Mouse (Mus musculus) liver, embryonic 15.5 days (tissue): ENCODE data around the gene Unc45a. TPM values are rescaled to one million over a fixed set of nuclear protein-coding genes. Genes with fewer than 3 reads are reported as not detected.

Source experiments
- ATAC-seq: fragments of 200-750 bp; cut with Nextera tagmentation; 2 replicates; pipeline ENCODE4 v1.8.0; 2017; ENCODE audit warnings: moderate number of reproducible peaks, mild to moderate bottlenecking, moderate library complexity; ENCODE audit not compliant: insufficient read depth
- H3K27ac ChIP-seq: fragments of 300-500 bp; sonication (generic); replicated peaks from 2 replicates; pipeline ENCODE4 v1.5.1; 2015; ENCODE audit warnings: mild to moderate bottlenecking, inconsistent platforms
- H3K27me3 ChIP-seq: fragments of 300-500 bp; sonication (generic); 2 replicates; pipeline ENCODE4 v1.6.1; 2015; ENCODE audit warnings: mild to moderate bottlenecking, inconsistent platforms
- H3K36me3 ChIP-seq: fragments of 300-500 bp; sonication (generic); replicated peaks from 2 replicates; pipeline ENCODE4 v1.6.1; 2015; ENCODE audit warnings: moderate library complexity, mild to moderate bottlenecking, inconsistent platforms
- H3K4me1 ChIP-seq: fragments of 300-500 bp; sonication (generic); replicated peaks from 2 replicates; pipeline ENCODE4 v1.6.1; 2015; ENCODE audit warnings: inconsistent platforms
- H3K4me2 ChIP-seq: fragments of 300-500 bp; sonication (generic); 2 replicates; pipeline ENCODE4 v1.6.1; 2015; ENCODE audit warnings: moderate library complexity, mild to moderate bottlenecking, inconsistent platforms
- H3K4me3 ChIP-seq: fragments of 300-500 bp; sonication (generic); replicated peaks from 2 replicates; pipeline ENCODE4 v1.5.1; 2015; ENCODE audit warnings: mild to moderate bottlenecking, inconsistent platforms
- H3K9ac ChIP-seq: fragments of 300-500 bp; sonication (generic); 2 replicates; pipeline ENCODE4 v1.6.1; 2015; ENCODE audit warnings: moderate library complexity, mild to moderate bottlenecking, inconsistent platforms
- H3K9me3 ChIP-seq: fragments of 300-500 bp; sonication (generic); replicated peaks from 2 replicates; pipeline ENCODE4 v1.6.1; 2016; ENCODE audit warnings: inconsistent platforms
- WGBS: fragments of 180-500 bp; shearing (Covaris S2); methylation state at CpG from one replicate; pipeline ENCODE4 v1.1.7; 2015; ENCODE audit warnings: mixed read lengths; ENCODE audit not compliant: insufficient replicate concordance; 5-methylcytosine and 5-hydroxymethylcytosine counted together
- polyA plus RNA-seq: library from polyadenylated mRNA; unstranded; fragments of >200 nt; fragmentation: Nextera tagmentation; extraction: Ambion mirVana; gene quantifications from 2 replicates; pipeline ENCODE4 v1.2.1, GENCODE M21; 2015

Gene Unc45a
- polyA plus RNA-seq, 1 experiment from 2014 or later: 8.9 TPM

- ATAC-seq: no peak
- 72% methylated on average over 3 of the region's 3 CpGs for WGBS
- no peak overlapping the region for H3K4me2 ChIP-seq
- H3K4me1 ChIP-seq: peaks cover 25% of the 10 kb centered on the region
- H3K36me3 ChIP-seq: peaks cover 71% of the 10 kb centered on the region
- H3K4me3 ChIP-seq: no peak overlapping the region
- H3K27ac ChIP-seq: no peak overlapping the region
- H3K27me3 ChIP-seq: no peaks in the 10 kb centered on the region
- H3K9me3 ChIP-seq: no peaks in the 10 kb centered on the region
- H3K9ac ChIP-seq: no peak overlapping the region
Measured at GRCm38 (mm10) chr7:80281646-80282045, 59.2 kb downstream of the Unc45a start.

DNA sequence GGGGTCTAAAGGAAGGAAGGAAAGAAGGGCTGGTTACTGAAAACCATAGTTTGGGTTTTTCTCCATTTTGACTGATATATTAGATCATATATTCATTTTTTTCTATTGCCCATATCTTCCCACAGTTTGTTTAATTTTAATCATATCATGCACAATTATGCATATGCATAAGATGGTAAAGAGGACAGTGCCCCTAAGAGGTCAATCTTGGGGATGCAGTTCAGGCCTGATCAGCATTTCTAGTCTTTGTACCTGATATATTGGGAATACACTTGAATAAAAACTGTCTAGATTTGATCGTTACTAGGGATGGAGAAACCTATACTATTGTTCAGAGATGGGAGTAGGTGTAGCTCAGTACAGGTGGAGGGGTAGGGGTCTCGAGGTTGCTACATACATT is 59.8 kb downstream of the Unc45a start:
- H3K4me2 ChIP-seq: no peak overlapping the region
- H3K9me3 ChIP-seq: no peaks in the 10 kb centered on the region
- no peaks in the 10 kb centered on the region for H3K27me3 ChIP-seq
- ATAC-seq: no peak
- WGBS: 68% methylated on average over 2 of the region's 2 CpGs
- H3K9ac ChIP-seq: no peak overlapping the region
- peaks cover 23% of the 10 kb centered on the region for H3K4me1 ChIP-seq
- no peak overlapping the region for H3K27ac ChIP-seq
- H3K36me3 ChIP-seq: peaks cover 71% of the 10 kb centered on the region
- H3K4me3 ChIP-seq: no peak overlapping the region

DNA sequence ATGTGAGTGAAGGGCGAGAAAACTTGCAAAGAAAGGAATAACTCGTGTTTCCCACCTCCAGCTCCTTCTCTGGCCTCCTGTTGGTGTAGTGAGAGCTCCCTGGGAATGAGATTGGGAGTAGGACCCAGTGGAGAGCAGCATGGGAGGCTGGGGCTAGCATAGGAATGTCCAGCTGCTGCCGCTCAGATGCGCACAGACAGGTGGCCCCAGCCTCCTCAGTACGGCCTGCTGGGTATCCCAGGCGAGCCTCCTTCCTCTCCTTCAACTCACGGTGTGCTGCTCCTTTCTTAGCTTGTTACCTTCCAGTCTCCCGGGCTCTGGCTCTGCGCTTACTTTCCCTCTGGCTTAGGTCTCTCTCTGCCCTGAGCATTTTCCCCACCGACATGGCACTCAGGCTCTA is 60.8 kb downstream of the Unc45a start:
- Histone ChIP-seq H3K4me2 (no peak overlapping the region), H3K27me3 (no peaks in the 10 kb centered on the region), H3K9me3 (no peaks in the 10 kb centered on the region), H3K9ac (no peak overlapping the region), H3K27ac (no peak overlapping the region), H3K4me1 (peaks cover 23% of the 10 kb centered on the region), H3K4me3 (no peak overlapping the region), H3K36me3 (peaks cover 69% of the 10 kb centered on the region)
- ATAC-seq: no peak
- 75% methylated on average over 10 of the region's 10 CpGs for WGBS

DNA sequence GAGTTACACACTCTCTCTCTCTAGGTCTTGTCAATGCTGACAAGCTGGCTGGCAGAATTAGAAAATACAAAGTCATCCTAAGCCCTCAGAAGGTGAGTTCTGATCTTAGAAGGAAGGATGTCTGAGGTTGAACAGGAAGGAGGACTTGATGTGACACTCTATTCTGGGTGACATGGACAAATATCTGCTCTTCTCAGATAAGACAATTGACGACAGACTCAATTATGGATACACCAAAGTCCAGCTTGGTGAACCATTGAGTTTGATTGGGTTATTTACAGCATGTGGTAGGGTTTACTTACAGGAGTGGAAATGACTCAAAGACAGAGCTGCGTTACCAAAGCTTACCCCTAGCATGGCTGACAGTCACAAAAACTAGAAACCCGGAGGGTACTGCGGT is 64.4 kb downstream of the Unc45a start:
- 62% methylated on average over 4 of the region's 4 CpGs for WGBS
- no peak for ATAC-seq
- no peaks in the 10 kb centered on the region for H3K27me3 ChIP-seq
- no peak overlapping the region for H3K27ac ChIP-seq
- peaks cover 70% of the 10 kb centered on the region for H3K36me3 ChIP-seq
- no peak overlapping the region for H3K4me3 ChIP-seq
- no peak overlapping the region for H3K9ac ChIP-seq
- H3K4me2 ChIP-seq: no peak overlapping the region
- H3K9me3 ChIP-seq: no peaks in the 10 kb centered on the region
- peaks cover 9% of the 10 kb centered on the region for H3K4me1 ChIP-seq

Other genes with a start within 250 kb of the Unc45a start
- gene Idh2, start 225.6 kb downstream of the Unc45a start, polyA plus RNA-seq: 175 and 206 TPM in 2 replicates
- gene Sema4b, start 154.2 kb downstream of the Unc45a start, polyA plus RNA-seq: 15.2 and 15.5 TPM in 2 replicates
- 84.7 and 85.0 TPM in 2 replicates for gene Cib1, start 108.2 kb downstream of the Unc45a start, polyA plus RNA-seq
- 2.0 and 2.1 TPM in 2 replicates for gene Gdpgp1, start 108.1 kb downstream of the Unc45a start, polyA plus RNA-seq
- gene Ttll13, start 94.6 kb downstream of the Unc45a start, polyA plus RNA-seq: 0.16 and 0.20 TPM in 2 replicates
- 25.4 and 28.3 TPM in 2 replicates for gene Ngrn, start 79.8 kb downstream of the Unc45a start, polyA plus RNA-seq
- 4.4 and 5.6 TPM in 2 replicates for gene Vps33b, start 71.4 kb downstream of the Unc45a start, polyA plus RNA-seq
- gene Prc1, start 46.6 kb downstream of the Unc45a start, polyA plus RNA-seq: 126 and 128 TPM in 2 replicates
- gene Rccd1, start 16.6 kb downstream of the Unc45a start, polyA plus RNA-seq: 2.8 and 3.1 TPM in 2 replicates
- gene Hddc3, start 2.1 kb upstream of the Unc45a start, polyA plus RNA-seq: 3.1 and 3.5 TPM in 2 replicates
- gene Man2a2, start 30.4 kb upstream of the Unc45a start, polyA plus RNA-seq: 2.5 and 3.6 TPM in 2 replicates
- 16.6 and 19.2 TPM in 2 replicates for gene Fes, start 46.9 kb upstream of the Unc45a start, polyA plus RNA-seq
- 8.0 and 9.8 TPM in 2 replicates for gene Furin, start 64.4 kb upstream of the Unc45a start, polyA plus RNA-seq
- gene Blm, start 194.1 kb upstream of the Unc45a start, polyA plus RNA-seq: 25.5 and 27.4 TPM in 2 replicates